Mouse (Mus musculus): ENCODE data around the gene Gm10135. TPM values are rescaled to one million over a fixed set of nuclear protein-coding genes. Genes with fewer than 3 reads are reported as not detected.
"Not testable (repeated sequence)": the region's sequence is repeated elsewhere in the genome, so short reads cannot be mapped to it uniquely, and the experiment has no call there.

Gm10135 gene
- polyA plus RNA-seq (2012; rRNA removed), result not detected in 2 replicates

DNA sequence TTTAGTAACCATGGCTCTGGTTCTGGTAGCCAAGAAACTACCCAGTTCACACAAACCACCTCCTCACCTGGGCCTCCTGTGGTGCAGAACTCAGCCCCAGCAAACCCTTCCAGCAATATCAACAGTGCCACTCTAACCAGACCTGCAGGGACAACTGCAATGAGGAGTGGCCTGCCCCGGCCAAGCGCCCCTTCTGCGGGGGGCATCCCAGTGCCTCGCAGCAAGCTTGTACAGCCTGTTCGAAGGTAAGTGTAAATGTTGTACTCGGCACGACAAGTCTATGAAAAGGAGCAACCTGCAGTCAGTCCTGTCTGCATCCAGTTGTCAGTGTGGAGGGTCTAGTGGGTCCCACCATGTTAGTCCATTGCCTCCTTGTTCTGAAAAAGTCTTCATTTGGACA, at the start of gene Gm10135:
Gm10135 (minus strand) TSS at position 101 of the 400 bp plus-strand sequence.
- Histone ChIP-seq H3K4me3 (ENCODE audit: insufficient read depth, low read depth, low read length) (no peak within 1 kb of the TSS), H3K27ac (ENCODE audit: insufficient read depth, low read depth, low read length) (no peak within 1 kb of the TSS), H3K4me1 (ENCODE audit: control insufficient read depth, insufficient read depth, low read length) (no peaks in the 10 kb centered on the region), H3K36me3 (ENCODE audit: control insufficient read depth, insufficient read depth, low read length) (peaks cover 6% of the 10 kb centered on the region), H3K27me3 (replicated peaks; ENCODE audit: control insufficient read depth, insufficient read depth, low read length) (no peaks in the 10 kb centered on the region)
- DNase-seq, result no peak
- WGBS, result 96% methylated on average over 7 of the region's 7 CpGs
- TF ChIP-seq POLR2A (IDR thresholded peaks at IDR 0.05; ENCODE audit: low read depth, low read length), result no peak

DNA sequence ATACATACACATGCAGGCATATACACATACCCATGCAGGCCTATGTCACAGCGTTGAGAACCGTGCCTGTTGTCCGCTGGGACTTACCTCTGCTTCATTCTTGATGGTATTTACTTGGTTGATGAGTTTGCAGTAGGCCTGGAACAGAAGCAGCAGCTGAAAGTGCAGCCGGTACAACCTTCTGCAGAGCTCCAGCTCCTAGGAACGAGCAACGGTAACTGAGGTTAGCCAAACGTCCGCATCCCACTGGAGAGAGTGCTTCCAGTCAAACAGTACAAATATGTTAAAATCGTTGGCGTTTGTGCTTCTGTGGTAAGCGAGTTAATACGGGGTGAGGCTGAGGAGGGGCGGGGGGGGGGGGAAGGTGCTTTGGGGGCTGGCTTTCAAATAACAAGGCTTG, 49.3 kb upstream of the Gm10135 start:
- Histone ChIP-seq H3K4me3 (ENCODE audit: insufficient read depth, low read depth, low read length) (no peak overlapping the region), H3K27me3 (replicated peaks; ENCODE audit: control insufficient read depth, insufficient read depth, low read length) (no peaks in the 10 kb centered on the region), H3K27ac (ENCODE audit: insufficient read depth, low read depth, low read length) (no peak overlapping the region), H3K4me1 (ENCODE audit: control insufficient read depth, insufficient read depth, low read length) (no peaks in the 10 kb centered on the region), H3K36me3 (ENCODE audit: control insufficient read depth, insufficient read depth, low read length) (no peaks in the 10 kb centered on the region; the same call in none of the 2 replicates)
- TF ChIP-seq CTCF (conservative IDR thresholded peaks at IDR 0.05; ENCODE audit: insufficient read depth, insufficient read length, low read depth, low read length) (no peak), POLR2A (IDR thresholded peaks at IDR 0.05; ENCODE audit: low read depth, low read length) (no peak)
- 93% methylated on average over 13 of the region's 13 CpGs for WGBS
- no peak for DNase-seq

DNA sequence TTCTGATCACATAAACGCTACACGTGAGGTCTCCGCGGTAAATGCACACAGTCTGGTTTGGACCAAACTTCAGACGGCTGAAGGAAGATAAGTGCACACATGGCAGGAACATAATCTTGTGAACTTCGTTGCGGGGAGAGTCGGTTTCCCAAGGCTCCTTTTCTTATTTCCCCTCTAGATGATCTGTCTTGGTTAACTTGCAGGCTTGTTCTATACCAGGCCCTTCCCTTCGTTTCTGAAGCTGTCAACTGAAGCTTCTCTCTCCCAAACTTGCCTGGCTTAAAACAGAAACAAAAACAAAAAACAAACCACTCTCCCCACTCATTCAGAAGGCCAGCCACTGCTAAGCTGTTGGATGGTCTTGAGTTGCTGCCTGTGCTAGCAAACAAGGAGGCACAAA, 40.2 kb upstream of the Gm10135 start:
- Histone ChIP-seq H3K4me3 (ENCODE audit: insufficient read depth, low read depth, low read length) (no peak overlapping the region), H3K27me3 (replicated peaks; ENCODE audit: control insufficient read depth, insufficient read depth, low read length) (peaks cover 3% of the 10 kb centered on the region; the same call in 1 of the 2 replicates), H3K36me3 (ENCODE audit: control insufficient read depth, insufficient read depth, low read length) (no peaks in the 10 kb centered on the region), H3K4me1 (ENCODE audit: control insufficient read depth, insufficient read depth, low read length) (no peaks in the 10 kb centered on the region), H3K27ac (ENCODE audit: insufficient read depth, low read depth, low read length) (no peak overlapping the region)
- WGBS, result 49% methylated on average over 9 of the region's 9 CpGs
- no peak for DNase-seq
- no peak for TF ChIP-seq CTCF (conservative IDR thresholded peaks at IDR 0.05; ENCODE audit: insufficient read depth, insufficient read length, low read depth, low read length)
- TF ChIP-seq POLR2A (IDR thresholded peaks at IDR 0.05; ENCODE audit: low read depth, low read length), result no peak

DNA sequence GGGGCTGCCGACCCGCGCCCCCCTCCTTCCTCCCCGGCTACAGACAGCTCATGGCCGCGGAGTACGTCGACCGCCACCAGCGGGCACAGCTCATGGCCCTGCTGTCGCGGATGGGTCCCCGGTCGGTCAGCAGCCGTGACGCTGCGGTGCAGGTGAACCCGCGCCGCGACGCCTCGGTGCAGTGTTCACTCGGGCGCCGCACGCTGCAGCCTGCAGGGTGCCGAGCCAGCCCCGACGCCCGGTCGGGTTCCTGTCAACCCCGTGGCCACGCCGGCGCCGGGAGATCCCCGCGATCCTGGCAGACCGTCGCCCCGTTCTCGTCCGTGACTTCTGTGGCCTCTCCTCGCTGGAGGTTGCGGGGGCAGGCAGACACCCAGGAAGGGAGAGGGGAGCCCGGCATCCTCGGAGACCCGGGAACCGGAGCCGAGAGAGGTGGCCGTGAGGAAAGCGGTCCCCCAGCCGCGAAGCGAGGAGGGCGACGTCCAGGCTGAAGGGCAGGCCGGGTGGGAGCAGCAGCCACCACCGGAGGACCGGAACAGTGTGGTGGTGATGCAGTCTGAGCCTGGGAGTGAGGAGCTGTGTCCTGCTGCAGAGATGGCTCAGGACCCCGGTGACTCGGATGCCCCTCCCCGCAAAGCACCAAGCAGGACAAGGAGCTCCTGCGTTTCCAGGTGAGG, 39.2 kb upstream of the Gm10135 start:
- not testable (repeated sequence) for H3K27ac ChIP-seq (ENCODE audit: insufficient read depth, low read depth, low read length); DNase-seq; H3K27me3 ChIP-seq (replicated peaks; ENCODE audit: control insufficient read depth, insufficient read depth, low read length); H3K36me3 ChIP-seq (ENCODE audit: control insufficient read depth, insufficient read depth, low read length); H3K4me1 ChIP-seq (ENCODE audit: control insufficient read depth, insufficient read depth, low read length)
- peak overlapping the region; percentile 40 for H3K4me3 ChIP-seq (ENCODE audit: insufficient read depth, low read depth, low read length)
- 3% methylated on average over 63 of the region's 65 CpGs for WGBS

DNA sequence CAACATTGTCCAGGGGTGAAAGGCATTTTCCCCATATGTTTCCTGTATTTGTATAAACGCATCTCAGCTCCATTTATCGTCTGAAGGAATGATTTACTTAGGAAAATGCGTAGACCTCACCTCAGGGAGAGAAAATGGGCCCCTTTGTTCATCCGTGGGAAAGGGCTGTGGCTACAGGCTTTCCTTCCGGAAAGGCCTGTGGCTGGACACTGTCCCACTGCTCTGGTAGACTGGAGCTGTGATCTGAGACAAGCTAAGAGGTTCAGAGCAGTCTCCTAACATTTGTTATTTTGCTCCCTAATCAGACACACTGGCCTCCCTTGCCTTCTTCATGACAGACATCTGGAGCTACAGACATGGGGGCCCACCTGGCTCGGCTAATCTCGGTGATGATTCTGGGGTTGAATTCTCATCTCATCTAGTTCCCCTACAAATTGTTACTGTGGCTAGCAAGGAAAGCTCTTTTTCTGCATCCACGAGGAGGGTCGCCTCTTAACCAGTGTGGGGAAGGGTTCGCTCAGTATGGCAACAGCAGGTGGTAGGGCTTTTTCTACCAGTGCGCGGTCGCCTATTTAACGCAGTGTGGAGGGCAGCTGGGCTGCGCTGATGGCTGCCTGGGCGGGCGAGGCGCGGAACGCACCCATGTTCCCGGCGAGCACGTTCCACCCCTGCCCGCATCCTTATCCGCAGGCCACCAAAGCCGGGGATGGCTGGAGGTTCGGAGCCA, 38.5 kb upstream of the Gm10135 start:
- WGBS, result 31% methylated on average over 27 of the region's 27 CpGs
- H3K4me1 ChIP-seq (ENCODE audit: control insufficient read depth, insufficient read depth, low read length); H3K36me3 ChIP-seq (ENCODE audit: control insufficient read depth, insufficient read depth, low read length); H3K4me3 ChIP-seq (ENCODE audit: insufficient read depth, low read depth, low read length); H3K27me3 ChIP-seq (replicated peaks; ENCODE audit: control insufficient read depth, insufficient read depth, low read length); H3K27ac ChIP-seq (ENCODE audit: insufficient read depth, low read depth, low read length); DNase-seq: not testable (repeated sequence)

DNA sequence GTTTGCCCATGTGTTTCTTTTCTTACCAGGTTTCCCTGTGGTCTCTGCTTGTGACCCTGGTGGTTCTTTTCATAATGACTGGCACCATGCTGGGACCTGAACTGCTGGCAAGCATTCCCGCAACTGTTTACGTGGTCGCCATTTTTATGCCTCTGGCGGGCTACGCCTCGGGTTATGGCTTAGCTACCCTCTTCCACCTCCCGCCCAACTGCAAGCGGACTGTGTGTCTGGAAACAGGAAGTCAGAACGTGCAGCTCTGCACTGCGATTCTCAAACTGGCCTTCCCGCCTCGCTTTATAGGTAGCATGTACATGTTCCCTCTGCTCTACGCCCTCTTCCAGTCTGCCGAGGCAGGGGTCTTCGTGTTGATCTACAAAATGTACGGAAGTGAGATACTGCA, 37.3 kb upstream of the Gm10135 start:
- H3K36me3 ChIP-seq (ENCODE audit: control insufficient read depth, insufficient read depth, low read length); H3K4me1 ChIP-seq (ENCODE audit: control insufficient read depth, insufficient read depth, low read length); H3K4me3 ChIP-seq (ENCODE audit: insufficient read depth, low read depth, low read length); DNase-seq; H3K27me3 ChIP-seq (replicated peaks; ENCODE audit: control insufficient read depth, insufficient read depth, low read length); H3K27ac ChIP-seq (ENCODE audit: insufficient read depth, low read depth, low read length): not testable (repeated sequence)
- WGBS, result 89% methylated on average over 16 of the region's 16 CpGs

DNA sequence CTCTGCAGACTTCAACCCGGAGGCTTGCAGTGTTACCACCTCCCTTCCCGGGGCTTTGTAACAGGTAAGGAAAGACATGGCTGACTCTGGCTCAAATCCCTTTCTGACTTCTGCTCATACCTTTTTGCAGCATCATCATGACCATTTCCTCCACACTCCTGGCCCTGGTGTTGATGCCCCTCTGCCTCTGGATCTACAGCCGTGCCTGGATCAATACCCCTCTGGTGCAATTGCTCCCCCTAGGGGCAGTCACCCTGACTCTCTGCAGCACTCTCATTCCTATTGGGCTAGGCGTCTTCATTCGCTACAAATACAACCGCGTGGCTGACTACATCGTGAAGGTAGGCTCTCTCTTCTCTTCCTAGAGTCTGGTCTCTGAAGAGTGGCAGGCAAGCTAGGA, 33.7 kb upstream of the Gm10135 start:
- 37% methylated on average over 8 of the region's 8 CpGs for WGBS
- not testable (repeated sequence) for H3K4me3 ChIP-seq (ENCODE audit: insufficient read depth, low read depth, low read length); H3K36me3 ChIP-seq (ENCODE audit: control insufficient read depth, insufficient read depth, low read length); H3K27ac ChIP-seq (ENCODE audit: insufficient read depth, low read depth, low read length); H3K4me1 ChIP-seq (ENCODE audit: control insufficient read depth, insufficient read depth, low read length); H3K27me3 ChIP-seq (replicated peaks; ENCODE audit: control insufficient read depth, insufficient read depth, low read length)
- peak; percentile 47 for TF ChIP-seq CTCF (conservative IDR thresholded peaks at IDR 0.05; ENCODE audit: insufficient read depth, insufficient read length, low read depth, low read length)
- peak; percentile 19 for DNase-seq
